Mouse (Mus musculus): ENCODE results near the gene Sema6d.
A peak's percentile ranks its signal among the peaks of the same experiment; 100 is the strongest.

The Sema6d gene

DNA sequence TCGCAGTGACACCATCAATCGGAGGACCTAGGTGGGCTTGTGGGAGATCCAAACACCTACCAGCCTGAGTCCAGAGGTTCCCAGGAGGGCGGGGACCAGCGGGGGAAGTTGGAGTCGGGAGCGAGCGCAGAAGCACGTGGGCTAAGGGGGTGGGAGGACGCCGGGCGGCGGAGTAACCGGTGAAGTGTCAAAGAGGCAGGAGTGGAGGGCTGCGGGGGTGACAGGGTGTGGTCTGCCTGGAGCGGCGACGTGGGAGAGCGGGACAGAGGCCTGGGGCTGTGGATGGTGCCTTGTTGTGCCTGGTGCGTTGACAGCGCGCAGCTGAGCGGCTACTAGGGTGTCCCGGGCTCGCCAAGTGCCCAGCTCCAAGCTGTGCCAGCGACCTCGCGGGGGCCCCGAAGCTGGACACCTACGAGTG, at the start of gene Sema6d:
Gene Sema6d, plus strand, starts transcription at position 157 of the 418 bp plus-strand sequence.
- peak; percentile 46 for DNase-seq

DNA sequence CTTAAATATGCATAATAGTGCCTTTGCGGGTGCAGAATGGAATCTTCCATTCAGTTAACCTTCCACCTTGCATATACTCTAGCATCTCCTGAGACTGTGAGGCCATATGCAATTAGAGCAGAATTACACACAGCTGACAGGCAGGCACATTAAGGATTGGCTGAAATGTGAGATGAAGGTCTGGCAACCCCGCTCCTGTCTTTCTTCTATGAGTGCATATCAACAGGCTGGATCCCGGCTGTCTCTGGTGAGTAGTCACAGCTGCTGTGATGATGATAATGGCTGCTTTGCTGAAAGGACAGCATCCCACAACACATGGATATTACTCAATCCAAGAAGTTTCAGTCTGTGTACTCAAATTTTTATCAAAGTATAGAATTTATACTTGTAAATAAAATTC, 29.9 kb upstream of the Sema6d start:
- DNase-seq: peak; percentile 10

DNA sequence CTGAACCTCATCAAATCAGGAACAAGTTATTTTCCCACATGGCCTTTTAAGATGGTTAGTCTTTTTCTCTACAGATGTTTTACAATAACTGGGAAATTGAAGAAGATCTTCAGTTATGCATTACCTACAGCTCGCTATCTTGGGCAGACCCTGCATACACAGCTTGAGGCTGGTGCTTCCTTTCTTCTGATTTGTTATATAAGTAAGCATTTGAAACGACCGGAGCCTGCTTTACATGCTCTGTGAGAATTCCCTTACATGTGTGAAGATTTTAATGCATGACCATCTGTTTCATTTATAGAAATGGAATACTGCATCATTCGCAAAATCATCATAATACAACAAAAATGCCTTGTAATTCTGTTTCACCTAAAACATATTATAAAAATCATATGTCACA, 21.4 kb upstream of the Sema6d start:
- no peak for DNase-seq

DNA sequence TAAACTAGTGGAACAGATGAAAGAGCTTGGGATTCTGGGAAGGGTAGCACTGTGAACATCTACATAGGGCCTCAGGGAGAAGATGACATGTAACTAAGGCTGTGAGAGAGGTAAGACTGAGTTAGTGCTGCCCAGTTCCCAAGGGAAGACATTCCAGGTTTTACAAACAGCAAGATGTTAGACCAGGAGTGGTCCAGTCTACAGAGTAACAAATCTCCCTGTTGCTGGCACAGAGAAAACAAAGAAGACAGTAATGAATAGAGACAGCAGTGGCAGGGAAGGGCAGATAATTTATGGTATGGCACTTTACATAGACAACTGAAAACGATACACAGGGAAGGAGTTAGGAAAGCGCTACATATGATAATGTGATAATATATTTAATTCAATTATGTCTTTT, 19.1 kb upstream of the Sema6d start:
- peak; percentile 19 for DNase-seq

DNA sequence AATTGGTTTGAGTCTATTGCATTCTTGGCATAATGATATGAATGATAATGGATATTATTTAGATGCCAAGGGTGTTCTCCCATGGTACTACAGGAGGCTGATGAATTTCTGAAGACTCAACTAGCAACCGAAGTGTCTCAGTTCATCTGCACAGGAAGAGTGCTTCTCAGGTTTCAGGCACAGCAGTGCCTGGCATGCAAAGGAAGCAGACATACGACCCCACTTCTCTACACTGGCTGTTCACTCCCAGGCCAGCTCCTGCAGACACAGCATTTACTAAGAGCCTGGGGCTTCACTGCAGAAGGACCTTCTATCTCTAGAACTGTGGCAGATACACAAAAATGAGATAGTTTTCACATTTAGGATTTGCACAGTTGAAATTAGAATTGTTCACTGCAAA, 18.4 kb upstream of the Sema6d start:
- peak; percentile 54 for DNase-seq

DNA sequence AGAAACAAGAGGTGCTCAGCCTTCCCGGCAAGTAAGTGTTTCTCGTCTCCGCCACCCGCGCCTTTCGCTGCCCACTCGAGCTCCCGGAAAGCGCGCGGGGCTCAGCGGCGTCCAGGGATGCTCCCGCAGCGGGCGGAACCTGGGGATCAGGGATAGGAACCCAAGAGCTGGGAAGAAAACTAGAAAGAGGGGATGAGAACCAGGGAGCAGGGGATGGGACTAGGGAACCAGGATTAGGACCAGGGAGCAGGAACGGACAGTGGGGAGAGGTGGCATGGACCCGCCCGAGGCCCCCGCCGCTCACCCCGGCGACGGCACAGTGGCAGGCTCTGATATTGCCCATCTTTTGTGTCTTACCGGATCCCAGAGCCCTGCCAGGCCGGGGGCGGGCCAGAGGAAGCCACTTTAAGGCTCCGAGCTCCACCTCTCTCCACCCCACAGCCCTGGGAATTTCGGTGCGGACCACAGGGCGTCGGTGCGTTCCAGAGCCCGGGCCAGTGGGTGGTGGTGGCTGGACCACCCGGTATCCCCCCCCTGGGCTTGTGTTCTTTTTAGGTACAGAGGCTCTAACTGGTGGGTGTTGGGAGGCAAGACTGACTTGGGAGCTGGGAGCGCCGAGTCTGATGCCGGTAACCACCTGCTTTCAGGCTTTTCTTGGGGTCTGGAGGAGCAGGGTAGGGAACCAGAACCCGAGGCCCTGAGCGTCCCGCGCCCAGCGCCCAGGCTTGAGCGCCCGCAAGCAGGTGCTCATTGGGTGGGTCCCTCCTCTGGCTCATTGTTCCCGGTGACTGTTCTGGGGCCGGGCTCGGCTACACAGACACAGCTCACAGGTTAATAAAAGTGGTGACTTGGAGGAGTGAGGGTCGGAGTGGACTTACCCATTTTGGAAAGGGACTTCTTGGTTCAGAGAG, 717 bp downstream of the Sema6d start:
- peak; percentile 23 for DNase-seq

DNA sequence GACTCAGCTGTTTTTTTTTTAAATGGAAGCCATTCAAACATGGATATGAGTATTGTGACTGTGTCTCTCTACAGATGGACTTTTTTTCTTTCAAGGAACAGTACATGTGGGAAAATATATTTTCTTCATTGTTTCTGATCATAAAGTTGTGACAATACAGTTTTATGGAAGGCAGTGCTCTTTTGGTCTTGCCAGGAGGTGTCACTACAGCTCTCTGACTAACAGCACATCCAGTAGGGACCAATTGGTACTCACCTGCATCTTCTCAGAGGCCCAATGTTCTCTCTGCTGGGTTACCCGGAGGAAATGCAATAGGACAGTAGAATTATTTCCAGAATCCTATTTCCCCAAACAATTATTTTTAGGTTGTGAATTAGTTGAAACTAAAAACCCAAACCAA, 9.9 kb downstream of the Sema6d start:
- DNase-seq: no peak

DNA sequence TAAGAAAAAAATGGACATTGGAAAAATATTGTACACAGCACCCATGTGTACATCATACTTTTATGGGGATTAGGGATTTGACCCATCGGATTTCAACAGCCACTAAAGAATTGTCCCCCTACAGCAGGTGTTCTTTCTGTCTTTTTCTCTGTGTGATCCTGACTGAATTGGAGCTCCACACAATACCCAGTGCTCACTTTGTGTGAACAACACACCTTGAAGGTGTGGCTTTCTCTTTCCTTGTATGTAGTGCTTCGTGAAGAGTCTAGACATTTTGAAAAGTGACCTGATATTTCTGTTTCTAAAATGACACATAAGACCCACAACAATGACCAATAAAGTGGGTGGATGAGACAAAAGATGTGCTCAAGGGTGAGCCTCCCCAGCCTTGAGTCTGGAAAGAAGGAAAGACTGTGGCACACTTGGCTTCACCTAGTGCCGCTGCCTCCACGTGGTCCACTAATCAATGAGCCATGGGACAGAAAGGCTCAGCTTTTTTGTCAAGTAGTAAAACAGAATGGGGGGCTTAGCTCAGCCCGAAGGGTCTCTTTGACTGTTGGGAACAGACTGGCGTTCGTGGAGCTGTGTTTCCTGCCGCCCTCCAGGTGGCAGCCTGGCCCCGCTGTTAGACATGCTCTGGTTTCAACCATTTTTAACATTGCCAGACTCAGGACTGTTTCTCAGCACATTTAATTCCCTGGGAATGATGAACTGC, 10.9 kb downstream of the Sema6d start:
- DNase-seq: peak; percentile 79

DNA sequence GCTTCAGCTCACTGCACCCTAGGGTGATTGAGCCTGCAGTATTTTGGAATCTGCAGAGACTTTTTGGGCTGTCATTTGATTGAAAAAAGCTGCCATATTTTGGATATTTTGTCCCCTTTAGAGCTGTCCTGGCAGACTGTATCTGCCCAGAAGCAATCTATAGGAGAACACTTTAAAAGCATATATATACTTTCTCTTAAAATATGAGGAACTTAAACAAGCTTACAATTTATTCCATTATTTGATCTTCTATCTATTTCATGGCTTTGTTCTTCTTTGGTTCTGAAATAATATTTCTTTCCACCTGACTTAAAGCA, 11.4 kb downstream of the Sema6d start:
- DNase-seq: no peak

DNA sequence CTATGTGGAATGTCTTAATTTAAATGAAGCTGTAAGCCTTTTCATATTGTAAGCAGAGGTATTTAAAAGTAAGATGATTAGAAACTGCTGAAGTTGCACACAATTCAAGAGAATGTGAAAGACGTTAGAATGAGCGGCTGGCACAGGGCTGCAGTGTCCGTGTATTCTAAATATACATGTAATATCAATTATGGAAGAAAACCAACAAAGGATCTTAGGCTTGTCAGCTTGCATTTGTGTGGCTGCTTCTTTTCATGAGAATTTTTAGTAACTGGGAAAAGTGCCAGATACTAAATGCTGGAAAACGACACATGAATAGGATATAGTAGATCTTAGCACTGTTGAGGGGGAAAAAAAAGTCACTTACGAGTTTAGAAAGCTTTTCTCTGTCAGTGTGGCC, 11.8 kb downstream of the Sema6d start:
- DNase-seq: no peak

DNA sequence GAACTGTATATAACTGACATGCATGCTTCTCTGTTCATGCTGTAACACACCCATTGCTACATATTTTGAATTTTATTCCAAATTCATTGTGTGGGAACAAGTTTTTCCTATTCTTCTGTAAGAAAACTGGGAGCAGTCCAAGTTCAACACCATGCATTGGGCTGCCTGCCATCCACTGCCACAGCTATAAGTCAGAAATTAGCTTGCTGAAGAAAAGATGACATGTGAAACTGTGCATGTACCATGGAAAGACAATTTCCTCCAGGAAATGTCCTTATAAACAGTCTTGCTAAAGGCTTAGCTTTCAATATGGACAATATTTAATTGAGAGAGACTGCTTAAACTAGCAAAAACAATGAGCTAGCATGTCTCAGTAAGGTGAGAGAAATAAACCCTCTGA, 13.5 kb downstream of the Sema6d start:
- DNase-seq: no peak

DNA sequence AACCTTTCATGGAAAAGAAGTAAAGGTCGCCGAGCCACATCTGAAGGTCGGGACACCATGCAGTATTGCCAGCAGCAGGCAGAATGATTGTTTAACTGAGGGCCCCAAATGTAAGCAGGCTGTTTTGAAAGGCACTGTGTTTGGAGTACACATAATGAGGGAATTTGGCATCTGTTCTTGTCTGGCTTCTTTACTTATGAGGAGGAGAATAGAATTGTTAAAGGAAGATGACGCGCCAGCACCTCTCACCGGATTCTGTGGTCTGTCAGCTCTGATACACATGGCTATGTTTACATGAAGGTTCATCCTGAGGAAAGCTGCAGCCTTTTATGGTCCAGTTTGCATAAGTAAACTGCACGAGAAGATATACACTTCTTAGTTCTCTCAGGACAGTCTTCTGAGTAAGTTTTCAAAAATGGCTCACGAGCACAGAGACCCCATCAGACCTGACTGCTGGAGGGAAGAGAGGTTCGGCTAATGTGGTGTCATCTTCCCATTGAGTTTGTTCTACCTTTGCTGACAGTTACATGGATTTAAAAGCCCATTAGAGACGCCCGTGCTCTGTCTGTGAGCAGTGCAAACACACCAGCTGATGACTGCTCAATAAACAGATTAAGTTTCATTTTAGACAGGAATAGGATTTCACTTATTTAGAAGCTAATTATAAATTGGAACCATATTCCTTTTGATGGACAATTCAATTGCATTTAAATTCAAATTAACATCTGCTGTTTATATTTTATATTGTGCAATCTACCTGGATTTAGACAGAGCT, 28.9 kb downstream of the Sema6d start:
- DNase-seq: no peak

DNA sequence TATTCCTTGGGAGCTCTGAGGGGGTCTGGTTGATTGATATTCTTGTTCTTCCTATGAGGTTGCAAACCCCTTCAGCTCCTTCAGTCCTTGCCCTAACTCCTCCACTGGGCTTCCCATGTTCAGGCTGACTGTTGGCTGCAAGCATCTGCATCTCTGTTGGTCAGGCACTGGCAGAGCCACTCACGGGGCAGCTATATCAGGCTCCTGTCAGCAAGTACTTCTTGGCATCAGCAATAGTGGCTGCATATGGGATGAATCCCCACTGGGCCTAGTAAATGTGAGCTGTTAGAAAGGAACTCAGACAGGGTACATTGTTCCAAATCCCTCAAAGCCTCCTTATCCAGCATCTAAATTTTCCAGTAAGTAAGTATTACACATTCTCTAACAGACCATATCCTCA, 30.6 kb downstream of the Sema6d start:
- no peak for DNase-seq

DNA sequence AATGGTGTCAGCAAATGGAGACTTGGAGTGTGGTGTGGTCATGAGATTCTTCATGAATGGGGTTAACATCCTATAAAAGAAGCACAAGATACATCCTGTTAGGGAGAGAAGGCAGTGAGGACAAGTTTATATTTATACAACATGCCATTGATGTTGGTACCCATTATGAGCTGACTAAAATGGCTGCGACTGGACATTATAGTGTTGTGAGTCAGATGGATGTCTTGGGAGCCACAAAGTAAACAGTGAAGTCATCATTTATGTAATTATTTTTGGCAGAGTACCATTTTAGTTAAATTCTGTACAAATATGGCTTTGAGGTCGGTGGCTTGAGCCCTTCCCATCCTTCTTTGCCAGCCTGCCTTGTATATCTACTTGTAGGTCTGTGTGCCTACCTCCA, 31.8 kb downstream of the Sema6d start:
- DNase-seq: no peak

DNA sequence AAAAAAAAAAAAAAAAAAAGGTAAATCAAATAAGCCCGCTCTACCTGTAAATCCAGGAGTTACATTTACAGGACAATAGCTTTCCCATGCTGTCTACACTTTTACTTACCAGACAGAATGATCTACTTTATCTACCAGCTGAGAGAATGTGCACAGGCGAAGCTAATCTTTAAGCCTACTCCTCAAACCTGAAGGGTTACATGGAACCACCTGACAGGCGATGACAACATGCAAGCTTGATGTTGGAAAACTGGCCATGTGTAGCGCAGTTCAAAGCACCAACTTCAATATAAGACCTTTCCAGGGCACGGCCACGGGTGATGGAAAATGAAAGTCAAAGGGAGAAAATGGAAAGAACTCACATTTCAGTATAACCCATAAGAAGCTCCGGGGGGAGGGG, 35.7 kb downstream of the Sema6d start:
- DNase-seq: no peak

DNA sequence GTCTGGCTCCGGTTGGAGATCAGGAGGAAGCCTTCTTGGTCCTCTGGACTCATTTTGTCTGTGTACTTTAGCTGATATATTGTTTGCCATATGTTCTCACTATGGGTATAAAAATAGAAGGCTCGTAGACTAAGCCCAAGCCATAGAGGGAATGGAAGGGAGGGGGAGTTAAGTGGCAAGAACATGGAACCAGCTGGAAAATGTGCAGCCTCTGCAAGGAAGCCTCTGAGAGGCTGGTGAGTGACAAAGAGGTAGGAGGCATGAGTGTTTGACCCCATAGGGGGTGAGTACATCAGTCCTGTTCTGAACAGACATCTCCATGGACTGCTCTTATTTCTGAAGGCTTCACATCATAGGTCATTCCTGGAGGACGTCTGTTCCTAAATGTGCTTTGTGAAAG, 37.1 kb downstream of the Sema6d start:
- no peak for DNase-seq

DNA sequence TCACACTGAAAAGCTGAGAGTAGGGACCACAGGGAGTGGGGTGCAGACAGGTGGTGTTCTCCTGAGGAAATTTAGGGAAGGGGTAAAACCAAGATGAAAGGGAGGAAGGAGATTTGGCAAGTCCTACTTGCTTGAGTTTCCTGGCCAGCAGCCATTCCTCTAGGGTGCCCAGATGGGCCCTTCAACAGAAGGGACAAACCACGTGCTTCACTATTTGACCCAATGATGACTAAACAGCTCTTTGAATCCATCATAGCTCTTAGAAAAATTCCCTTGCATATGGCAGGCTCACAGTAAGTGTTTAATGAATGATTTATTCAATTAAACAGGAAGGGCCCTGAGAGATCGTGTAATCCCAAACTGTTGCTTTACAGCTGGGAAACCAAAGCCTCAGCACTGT, 41.1 kb downstream of the Sema6d start:
- DNase-seq: no peak

DNA sequence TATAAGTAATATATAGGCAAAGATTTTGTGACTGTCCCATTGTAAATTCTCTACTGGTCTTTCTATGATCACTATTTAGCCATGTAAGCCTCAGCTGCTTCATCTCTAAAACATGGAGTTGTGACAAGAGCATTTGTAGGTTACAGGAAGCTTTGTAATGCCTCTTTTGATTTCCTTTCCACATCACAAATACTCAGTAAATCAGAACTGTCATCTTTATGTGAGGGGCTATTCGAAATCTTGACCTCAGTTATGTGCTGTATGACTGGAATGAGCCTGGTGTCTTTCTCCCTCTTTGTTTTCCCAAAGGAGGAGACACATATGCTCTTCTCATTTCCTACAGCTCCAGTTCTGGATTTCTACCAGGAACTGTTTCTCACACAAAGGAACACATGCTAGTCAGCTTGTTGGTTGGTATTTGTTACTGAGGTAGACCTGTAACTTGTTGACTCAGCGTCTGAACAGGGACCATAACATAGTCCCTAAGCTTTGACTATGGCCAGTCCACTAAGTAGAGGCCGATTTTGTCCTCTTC, 51.8 kb downstream of the Sema6d start:
- DNase-seq: no peak

DNA sequence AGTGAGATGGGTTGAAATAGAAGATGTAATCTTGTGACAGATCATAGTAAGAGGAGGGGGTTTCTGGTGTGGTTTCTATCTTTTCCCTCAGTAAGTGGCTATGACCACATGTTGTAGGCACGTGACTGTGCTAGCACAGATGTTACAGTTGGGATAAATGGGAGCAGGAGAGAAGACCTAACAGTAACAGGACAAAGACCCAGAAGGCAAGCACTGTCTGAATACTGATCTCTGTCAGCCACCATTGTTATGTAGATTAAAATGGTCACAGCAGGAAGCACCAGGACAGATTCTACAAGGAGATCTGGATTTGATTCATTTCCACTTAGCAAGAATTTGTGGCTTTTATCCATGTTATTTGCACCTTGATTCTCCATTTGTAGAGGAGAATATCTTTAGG, 55.8 kb downstream of the Sema6d start:
- peak; percentile 5 for DNase-seq

DNA sequence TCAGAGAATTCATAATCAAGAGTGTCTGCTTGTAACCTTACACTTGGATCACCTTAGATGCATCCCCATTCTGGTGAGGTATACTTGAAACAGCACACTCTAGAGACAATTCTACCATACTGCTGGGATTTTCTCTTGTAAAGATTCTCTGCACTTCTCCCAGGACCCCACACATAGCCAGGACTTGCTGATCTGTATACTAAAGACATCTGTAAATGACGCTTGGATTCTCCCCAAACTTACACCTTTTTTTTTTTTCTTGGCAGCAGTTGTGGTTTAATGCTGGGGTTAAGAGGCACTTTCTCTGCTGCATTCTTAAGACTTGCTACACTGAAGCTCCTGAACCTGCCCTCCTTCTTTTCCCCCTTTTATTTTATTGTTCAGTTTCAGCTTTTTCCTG, 68.4 kb downstream of the Sema6d start:
- DNase-seq: no peak

DNA sequence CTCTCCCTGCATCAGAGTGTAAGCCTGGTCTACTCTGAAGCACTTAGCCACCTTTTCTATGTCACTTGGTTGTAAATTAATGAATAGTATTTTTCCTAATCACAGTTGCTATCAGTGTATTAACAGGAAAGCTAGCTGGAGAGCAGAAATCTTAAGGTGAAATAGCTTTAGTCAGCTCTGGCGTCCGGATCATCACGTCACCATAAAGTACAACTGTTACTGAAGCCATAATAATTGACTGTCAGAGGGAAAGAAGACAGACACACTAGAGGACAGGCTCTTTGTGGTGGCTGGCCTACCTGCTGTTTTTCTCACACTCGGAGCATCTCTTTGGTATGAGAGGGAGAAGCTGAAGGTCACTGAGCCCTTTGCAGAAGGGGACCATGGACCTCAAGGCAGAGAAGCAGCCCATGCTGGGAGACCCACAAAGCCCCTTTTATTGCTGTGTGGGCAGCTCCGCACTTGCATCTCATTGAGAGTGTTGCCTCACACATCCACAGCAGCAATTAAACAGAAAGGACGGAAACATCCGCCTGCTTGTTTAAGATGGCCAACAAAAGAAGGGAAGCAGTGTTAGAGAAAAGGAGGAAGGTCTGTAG, 72.3 kb downstream of the Sema6d start:
- peak; percentile 14 for DNase-seq

DNA sequence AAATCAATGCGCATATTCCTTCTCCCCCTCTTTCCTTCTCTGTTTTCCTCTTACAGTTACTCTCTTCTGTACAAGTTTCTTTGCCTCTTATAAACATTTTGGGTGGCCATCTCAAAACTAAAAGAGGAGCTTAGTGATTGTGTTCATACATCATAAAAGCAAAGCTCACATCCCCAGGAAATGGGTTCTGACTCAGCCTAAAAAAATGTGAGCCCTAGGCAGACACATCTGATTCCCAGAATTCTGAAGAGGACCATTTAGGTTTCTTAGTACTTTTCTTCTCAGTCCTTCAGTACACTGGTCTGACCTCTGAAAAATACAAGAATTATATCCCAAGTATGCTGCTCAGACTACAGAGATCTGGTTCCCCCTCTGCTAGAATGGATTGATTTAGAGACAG, 78.6 kb downstream of the Sema6d start:
- no peak for DNase-seq

DNA sequence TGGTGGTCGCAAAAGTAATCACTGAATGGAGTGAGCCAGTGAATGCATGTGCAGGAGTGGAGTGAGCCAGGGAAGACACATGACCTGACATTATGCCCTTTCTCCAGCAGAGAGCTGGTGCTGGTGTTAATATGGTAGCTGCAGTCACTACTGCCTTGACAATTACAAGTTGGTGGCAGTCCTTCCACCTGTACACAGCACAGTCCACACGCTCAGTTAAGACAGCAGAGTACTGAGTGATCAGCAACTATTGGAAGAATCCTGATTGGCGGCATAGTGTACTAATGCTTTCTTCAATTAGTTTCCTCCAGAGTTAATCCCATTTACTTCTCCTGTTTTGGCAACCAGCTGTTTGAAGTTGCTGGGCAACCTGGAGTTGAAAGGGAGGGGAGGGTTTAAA, 81.9 kb downstream of the Sema6d start:
- DNase-seq: peak; percentile 5

All from embryo, embryonic 11 days (tissue).